Mouse (Mus musculus): ENCODE measurements around the gene Klk1b5.
"Not testable (repeated sequence)": the region's sequence is repeated elsewhere in the genome, so short reads cannot be mapped to it uniquely, and the experiment has no call there.

Klk1b5 gene

GRCm38 (mm10) chr7:44215645-44216044 is at the start of gene Klk1b5:
Gene Klk1b5, plus strand, starts transcription at chr7:44215945.
- DNase-seq (ENCODE audit: low read depth, low spot score): no peak

DNA sequence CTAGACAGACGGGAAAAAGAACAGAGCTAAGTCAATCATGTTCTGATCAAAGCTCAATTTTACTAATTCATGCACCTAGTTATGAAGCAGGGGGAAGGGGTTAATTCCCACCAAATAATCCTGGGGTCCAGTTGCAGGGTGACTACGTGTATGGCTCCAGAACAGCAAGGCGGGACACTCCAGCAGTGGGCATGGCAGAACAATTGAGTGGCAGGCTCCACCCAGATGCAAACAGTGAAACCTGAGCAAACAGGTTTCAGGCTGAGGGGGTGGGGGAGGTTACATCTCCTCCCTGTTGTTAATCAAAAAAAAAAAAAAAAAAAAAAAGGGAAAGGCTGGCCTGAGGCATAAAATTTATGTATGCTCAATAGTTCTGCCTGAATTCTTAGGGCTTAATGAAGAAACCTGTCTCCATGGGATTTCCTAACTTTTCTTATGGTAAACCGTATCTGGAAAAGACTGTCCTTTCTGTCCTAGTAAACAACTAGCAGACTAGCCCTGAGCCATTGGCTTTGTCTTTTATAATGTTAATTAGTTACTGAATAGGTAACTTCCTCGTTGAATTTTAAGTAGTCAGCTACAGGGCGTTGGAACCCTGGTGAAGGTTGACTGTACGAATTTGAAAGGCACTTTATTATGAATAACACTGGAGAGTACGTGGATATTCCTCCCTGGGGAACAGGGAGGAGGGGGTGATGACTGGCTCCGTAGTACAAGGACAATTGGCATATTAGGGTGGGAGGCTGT is 36.3 kb upstream of the Klk1b5 start:
- no peak for DNase-seq (ENCODE audit: low read depth, low spot score)

DNA sequence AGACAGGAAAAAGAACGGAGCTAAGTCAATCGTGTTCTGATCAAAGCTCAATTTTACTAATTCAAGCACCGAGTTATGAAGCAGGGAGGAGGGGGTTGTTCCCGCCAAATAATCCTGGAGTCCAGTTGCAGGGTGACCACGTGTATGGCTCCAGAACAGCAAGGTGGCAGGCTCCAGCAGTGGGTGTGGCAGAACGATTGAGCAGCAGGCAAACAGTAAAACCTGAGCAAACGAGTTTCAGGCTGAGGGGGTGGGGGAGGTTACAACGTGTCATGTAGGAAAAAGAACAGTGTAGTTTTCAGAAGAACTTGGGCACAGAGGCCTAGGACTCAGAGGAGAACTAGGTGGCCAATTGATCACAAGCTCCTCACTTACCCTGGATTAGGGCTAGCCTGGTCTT is 29.2 kb upstream of the Klk1b5 start:
- DNase-seq (ENCODE audit: low read depth, low spot score): not testable (repeated sequence)

- not testable (repeated sequence) for DNase-seq (ENCODE audit: low read depth, low spot score)
Measured at GRCm38 (mm10) chr7:44187936-44188335, 27.8 kb upstream of the Klk1b5 start, which contains the start of gene Klk1b24. Gene Klk1b24, plus strand, starts transcription at chr7:44188236.

- DNase-seq (ENCODE audit: low read depth, low spot score): not testable (repeated sequence)
Measured at GRCm38 (mm10) chr7:44193466-44193865, 22.3 kb upstream of the Klk1b5 start.

DNA sequence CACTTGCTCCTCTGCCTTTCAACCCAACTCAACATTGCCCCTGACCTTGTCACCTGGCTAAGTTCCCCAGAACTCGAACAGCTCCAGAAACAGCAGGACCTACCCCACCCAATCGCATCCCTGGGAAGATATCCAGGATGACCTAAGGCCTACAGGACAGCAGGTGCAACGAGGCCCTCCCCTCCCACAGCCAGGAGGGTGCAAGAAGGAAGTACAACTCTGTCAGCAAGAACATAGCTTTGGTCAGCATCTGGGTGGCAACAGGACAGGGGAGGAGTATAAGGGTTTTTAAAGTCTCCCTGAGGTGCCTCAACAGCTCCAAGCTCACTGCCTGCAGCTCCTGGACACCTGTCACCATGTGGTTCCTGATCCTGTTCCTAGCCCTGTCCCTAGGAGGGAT is 17.9 kb upstream of the Klk1b5 start, which contains the start of gene Klk1b3:
Gene Klk1b3 (plus strand): TSS at position 301 of the 400 bp plus-strand sequence.
- DNase-seq (ENCODE audit: low read depth, low spot score): no peak

GRCm38 (mm10) chr7:44207135-44207534 is 8.6 kb upstream of the Klk1b5 start, which contains the start of gene Klk1b4:
Gene Klk1b4, plus strand, starts transcription at chr7:44207435.
- not testable (repeated sequence) for DNase-seq (ENCODE audit: low read depth, low spot score)

- DNase-seq (ENCODE audit: low read depth, low spot score): no peak
Measured at GRCm38 (mm10) chr7:44208307-44208706, 7.4 kb upstream of the Klk1b5 start.

DNA sequence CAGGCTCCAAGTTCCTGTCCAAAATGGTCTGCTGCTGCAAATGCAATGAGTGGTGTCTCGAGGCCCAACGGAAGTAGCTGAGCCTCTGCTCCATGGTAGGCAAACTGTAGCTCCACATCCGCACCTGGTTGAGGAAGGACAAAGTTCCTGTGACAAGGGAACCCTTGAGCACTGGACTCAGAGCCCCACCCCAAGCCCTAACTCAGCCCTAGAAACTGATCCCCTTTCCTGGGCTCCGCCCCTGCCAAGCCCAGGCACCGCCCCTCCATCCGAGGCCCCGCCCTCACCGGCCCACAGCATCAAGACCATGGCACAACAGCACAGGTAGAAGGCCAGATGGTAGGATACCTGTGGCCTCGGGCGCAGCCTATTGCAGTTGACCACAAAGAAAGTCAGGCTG is 5.9 kb downstream of the Klk1b5 start:
- not testable (repeated sequence) for DNase-seq (ENCODE audit: low read depth, low spot score)

GRCm38 (mm10) chr7:44222335-44222734 is 6.6 kb downstream of the Klk1b5 start:
- not testable (repeated sequence) for DNase-seq (ENCODE audit: low read depth, low spot score)

DNA sequence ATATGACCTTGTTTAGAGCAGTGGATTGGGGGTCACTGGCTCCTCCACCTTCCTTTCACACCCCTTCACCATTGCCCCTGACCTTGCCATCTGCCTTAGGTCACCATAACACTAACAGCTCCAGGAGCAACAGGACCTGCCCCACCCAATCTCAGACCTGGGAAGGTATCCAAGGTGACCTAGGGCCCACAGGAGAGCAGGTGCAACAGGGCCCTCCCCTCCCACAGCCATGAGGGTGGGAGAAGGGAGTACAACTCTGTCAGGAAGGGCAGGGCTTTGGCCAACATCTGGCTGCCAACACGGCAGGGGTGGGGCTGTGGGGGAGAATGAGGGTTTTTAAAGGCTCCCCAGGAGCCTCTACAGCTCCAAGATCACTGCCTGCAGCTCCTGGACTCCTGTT is 9.3 kb downstream of the Klk1b5 start, which contains the start of gene Klk1:
Gene Klk1 (plus strand): TSS at position 285 of the 400 bp plus-strand sequence.
- no peak for DNase-seq (ENCODE audit: low read depth, low spot score)

- DNase-seq (ENCODE audit: low read depth, low spot score): no peak
Measured at GRCm38 (mm10) chr7:44235909-44236308, 20.2 kb downstream of the Klk1b5 start, which contains the start of gene Gm36864. Gene Gm36864, plus strand, starts transcription at chr7:44236177.

DNA sequence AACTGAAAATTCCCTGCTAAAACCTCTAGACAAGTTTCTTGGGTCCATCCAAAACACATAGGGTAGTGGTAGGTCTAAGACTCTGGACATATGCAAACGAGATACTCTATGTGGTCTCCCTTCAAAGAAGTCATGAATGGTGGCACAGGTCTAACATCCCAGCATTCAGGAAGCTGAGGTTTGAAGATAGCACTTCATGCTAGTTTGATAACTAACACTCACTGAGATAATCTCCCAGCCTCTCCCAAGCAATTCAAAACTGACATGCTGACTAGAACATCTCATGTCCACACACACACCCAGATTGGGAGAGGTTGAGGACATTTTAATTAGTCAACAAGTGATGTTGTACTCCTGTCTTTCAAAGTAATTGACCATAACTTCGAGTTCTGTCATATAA is 24.2 kb downstream of the Klk1b5 start:
- DNase-seq (ENCODE audit: low read depth, low spot score): no peak

GRCm38 (mm10) chr7:44240712-44241111 is 25.0 kb downstream of the Klk1b5 start:
- DNase-seq (ENCODE audit: low read depth, low spot score): no peak

DNA sequence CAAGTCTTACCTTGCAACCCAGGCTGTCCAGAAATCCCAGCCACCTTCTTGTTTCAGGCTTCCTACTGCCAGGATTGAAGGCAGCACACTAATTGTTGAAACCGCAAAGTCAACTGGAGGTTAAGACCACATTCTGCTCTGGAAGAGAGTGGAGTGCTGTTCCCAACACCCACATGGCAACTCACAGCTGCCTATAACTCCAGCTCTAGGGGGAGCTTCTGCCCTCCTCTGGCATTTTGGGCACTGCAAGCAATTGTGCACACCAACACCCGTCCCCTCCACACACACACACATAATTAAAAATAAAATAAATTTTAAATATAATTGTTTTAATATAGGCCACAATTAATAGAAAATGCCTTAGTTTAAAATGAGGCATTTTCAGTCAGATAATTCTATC is 25.4 kb downstream of the Klk1b5 start:
- no peak for DNase-seq (ENCODE audit: low read depth, low spot score)

DNA sequence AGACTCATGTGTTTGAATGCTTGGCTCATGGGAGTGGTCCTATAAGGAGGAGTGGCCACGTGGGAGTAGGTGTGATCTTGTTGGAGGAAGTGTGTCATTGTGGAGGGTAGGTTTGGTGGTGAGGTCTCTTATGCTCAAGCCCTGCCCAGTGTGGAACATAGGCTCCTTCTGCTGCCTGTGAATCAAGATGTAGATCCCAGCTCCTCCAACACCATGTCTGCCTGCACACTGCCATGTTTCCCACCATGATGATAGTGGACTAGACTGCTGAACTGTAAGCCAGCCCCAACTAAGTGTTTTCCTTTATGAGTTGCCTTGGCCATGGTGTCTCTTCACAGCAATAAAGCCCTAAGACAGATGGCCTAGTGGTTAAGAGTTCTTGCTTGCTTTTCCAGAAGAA is 28.3 kb downstream of the Klk1b5 start:
- DNase-seq (ENCODE audit: low read depth, low spot score): no peak

- peak; percentile 93 for DNase-seq (ENCODE audit: low read depth, low spot score)
Measured at GRCm38 (mm10) chr7:44246055-44246983, 30.6 kb downstream of the Klk1b5 start, which contains the start of the genes 1700028J19Rik and 2410002F23Rik. Gene 1700028J19Rik, minus strand, starts transcription at chr7:44246695. Gene 2410002F23Rik, plus strand, starts transcription at chr7:44246722.

DNA sequence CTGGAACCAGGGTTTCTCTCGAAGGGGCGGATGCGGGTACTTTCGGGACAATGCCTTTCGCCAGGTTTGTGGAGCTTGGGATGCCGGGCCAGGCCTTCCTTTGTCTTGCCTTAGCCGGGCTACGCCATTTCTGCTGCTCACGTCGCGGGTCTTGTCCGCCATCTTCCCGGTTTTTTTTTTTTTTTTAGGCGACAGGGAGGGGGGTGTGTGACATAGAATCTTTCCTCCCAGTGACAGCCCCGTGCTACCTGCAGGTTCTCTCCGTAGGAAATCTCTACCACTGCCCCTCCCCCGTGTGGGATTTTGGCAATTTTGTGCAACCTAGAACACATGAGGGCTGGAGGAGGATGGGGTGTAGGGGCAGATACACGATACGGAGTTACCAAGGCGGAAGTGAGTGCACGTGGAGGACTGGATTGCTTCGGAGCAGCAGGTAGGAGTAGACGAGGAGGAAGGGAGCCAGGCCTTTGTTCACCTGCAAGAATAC is 31.3 kb downstream of the Klk1b5 start:
- DNase-seq (ENCODE audit: low read depth, low spot score): peak; percentile 75

- no peak for DNase-seq (ENCODE audit: low read depth, low spot score)
Measured at GRCm38 (mm10) chr7:44247971-44248370, 32.2 kb downstream of the Klk1b5 start.

- DNase-seq (ENCODE audit: low read depth, low spot score): no peak
Measured at GRCm38 (mm10) chr7:44249248-44249647, 33.5 kb downstream of the Klk1b5 start.

GRCm38 (mm10) chr7:44250732-44251275 is 35.1 kb downstream of the Klk1b5 start:
- DNase-seq (ENCODE audit: low read depth, low spot score): not testable (repeated sequence)

Data from CD4-positive, CD25-positive, alpha-beta regulatory T cell, adult 2 months (primary cell).